Mouse (Mus musculus) lung, embryonic 15.5 days (tissue): ENCODE results near the gene Cdkl4. TPM values are rescaled to one million over a fixed set of nuclear protein-coding genes. Genes with fewer than 3 reads are reported as not detected.

ENCODE experiments used
- polyA plus RNA-seq: library from polyadenylated mRNA; unstranded; fragments of >200 nt; fragmentation: Nextera tagmentation; extraction: Ambion mirVana; gene quantifications from 2 replicates; pipeline ENCODE4 v1.2.1, GENCODE M21; 2015

Gene Cdkl4
- polyA plus RNA-seq, 1 experiment from 2014 or later: 0.89 TPM

Other genes with a start within 250 kb of the Cdkl4 start
- gene Gm10190, start 204.3 kb downstream of the Cdkl4 start, polyA plus RNA-seq: 1.2 and 2.0 TPM in 2 replicates
- 4.5 TPM in 2 replicates for gene Sos1, start 97.4 kb downstream of the Cdkl4 start, polyA plus RNA-seq
- 44.6 and 46.4 TPM in 2 replicates for gene Map4k3, start 150.7 kb upstream of the Cdkl4 start, polyA plus RNA-seq